Mouse (Mus musculus) cerebellum, postnatal 4 days (tissue): ENCODE results near the gene Slc25a21.

Source experiments
- DNase-seq, 2 experiments: peaks; one replicate each; pipeline ENCODE4 v3.0.0; 2022; ENCODE audit warnings: low spot score in 2 of 2, mixed read lengths in 1 of 2

Gene Slc25a21

GRCm38 (mm10) chr12:56773941-56774340 lies 423.3 kb downstream of the Slc25a21 start:
- DNase-seq = no peak

DNA sequence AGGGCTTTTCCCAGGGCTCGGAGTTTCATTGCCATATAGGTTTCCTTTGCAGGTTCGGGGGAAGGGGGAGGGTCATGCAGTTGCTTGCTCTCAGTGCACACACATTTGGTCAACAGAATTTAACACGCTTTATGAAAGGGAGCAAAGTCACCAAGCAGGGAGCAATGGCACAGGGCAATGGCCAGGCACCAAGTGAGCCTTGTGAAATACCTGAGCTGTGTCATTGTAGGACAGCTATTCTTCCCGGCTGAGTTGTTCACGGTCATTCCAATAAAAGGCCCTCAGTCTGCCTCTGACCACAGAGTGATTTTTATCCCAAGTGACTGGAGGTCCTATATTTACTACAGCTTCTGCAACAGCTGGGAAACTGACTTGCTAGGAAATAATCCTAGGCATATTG lies 427.9 kb downstream of the Slc25a21 start:
- DNase-seq = no peak

- DNase-seq = no peak
Measured at GRCm38 (mm10) chr12:56767474-56767873, 429.8 kb downstream of the Slc25a21 start.

DNA sequence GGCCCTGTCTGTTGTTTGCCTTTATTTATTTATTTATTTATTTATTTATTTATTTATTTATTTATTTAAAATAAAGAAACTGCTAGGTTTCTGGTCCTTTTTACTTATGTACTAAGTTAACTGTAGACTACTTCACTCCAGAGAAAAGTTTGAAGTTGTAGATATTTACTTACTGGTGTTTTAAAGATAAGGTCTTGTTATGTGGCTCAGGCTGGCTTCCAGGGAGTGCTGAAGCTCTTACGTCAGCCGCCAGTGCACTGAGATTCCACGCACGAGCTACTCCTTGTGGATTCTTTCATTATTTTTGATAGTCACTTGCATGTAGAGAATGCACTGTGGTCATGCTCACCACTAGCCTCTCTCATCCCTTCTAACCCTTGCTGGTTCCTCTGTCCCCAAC lies 460.2 kb downstream of the Slc25a21 start:
- no peak for DNase-seq

GRCm38 (mm10) chr12:56727631-56728030 lies 469.6 kb downstream of the Slc25a21 start:
- no peak for DNase-seq

- DNase-seq = no peak
Measured at GRCm38 (mm10) chr12:56718707-56719051, 478.6 kb downstream of the Slc25a21 start.

DNA sequence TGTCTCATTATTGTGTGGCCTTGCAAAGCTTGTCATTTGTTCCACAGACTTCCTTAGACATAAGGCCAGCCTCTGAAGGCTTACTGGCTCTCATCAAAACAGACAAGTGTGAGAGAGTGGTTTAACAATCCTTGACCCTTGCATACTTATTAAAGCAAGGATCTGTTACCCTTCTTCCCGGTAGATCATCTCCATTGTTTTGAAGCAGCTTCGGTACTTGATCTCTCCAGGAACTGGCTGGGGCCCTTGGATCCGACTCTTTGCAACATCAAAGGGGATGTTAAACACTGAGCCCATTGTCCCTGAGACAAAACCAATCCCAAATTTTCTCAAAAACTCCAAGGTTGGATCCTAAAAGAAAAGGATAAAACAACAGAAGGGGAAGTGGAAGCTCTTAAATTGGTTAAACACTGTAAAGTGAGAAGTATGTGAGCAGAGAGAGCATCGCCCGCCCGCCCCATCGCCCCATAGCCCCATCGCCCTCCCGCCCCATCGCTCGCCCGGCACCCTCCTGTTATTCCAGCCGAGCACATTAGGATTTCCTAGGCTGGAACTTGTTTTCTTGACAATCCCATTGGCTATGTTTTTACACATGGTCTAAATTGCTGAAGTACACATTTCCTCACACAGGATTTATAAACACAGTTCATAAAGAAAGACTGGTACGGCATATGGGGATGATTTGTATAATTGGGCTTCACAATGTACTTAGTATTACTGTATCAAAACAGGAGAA lies 479.1 kb downstream of the Slc25a21 start:
- no peak for DNase-seq

- DNase-seq = no peak
Measured at GRCm38 (mm10) chr12:56701004-56701403, 496.3 kb downstream of the Slc25a21 start.

GRCm38 (mm10) chr12:56699915-56700900 lies 497.1 kb downstream of the Slc25a21 start:
- no peak for DNase-seq

DNA sequence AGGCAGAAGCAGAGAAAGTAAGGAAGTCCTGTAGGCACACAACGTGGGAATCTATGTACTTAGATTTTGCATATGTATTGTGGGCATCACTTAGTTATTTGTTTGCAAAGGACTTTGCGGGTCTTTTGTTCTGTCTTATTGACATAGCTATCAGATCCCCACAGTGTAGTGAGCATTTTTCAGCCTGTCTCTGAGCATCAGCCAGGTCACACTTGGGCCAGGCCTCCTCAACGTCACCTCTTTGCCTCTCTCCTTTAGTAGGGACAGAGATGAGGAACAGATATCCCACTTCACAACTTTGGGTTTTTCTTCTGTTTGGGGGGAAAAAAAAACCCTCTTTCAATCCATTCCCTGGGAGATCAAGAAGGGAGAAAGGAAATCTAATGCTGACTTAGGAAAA lies 497.9 kb downstream of the Slc25a21 start:
- DNase-seq = no peak

DNA sequence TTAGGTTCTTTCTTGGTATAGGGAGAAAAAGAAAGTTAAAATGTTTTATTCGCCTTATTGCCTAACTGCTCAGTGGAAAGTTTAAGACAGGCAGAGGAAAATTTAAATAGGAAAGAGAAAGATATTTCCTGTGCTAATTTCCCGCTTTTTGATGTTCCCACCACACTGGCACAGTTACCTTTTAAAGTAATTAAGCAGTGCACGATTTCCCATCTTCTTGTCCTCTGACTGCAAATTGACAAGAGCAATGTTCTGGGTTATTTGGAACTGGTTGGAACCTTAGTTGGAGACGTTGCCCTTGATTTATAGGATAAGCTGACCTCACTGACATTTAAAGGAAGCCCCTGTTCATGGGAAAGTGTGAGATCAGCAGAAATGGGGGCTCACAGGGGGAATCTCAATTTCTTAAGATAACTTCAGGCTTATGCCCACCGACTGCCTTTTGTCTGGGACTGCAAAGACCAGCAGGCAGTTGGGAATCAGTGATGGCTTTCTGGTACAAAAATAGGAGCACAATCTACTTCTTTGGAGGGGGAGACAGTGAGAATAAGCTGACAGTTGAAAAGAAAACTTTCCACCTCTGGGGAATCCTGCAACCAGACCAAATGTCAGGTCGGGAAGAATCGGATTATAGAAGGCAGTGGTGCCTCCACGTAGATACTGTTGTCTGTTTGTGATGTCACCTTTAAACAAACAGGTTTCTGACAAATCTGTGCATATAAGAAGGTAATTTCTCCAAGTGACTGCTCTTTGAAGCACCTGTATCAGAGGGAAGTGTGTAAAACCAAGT lies 498.9 kb downstream of the Slc25a21 start:
- no peak for DNase-seq

GRCm38 (mm10) chr12:56697785-56698184 lies 499.5 kb downstream of the Slc25a21 start:
- DNase-seq = no peak

DNA sequence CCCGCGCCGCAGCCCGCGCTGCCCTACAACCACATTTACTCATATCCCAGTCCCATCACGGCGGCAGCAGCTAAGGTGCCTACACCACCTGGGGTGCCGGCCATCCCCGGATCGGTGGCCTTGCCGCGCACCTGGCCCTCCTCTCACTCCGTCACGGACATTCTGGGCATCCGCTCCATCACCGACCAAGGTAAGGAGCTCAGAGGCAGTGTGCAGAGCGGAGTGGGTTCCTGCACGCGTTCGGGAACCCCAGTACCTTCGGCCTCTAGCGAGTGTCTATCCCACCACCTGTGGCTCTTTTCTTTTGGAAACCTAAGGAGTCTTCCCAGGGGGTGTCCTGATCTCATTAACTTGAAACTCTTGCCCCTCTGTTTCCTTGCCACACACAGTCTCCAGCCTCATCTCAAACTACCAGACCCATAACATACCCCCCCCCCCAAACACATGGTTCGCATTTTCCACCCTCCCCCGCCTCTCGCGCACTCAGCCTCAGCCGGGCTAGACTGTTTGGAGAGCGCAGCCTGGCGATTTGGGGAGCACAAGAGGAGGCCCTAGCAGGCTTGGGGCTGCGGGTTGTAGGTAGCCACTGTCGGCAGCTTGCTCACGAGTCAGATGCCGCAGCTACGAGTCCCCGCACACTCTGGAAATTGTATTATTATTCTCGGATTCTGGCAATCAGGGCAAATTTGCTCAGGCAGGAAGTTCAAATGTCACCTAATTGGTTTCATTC lies 500.1 kb downstream of the Slc25a21 start:
- peak in 1 of 2 experiments; percentile 2 for DNase-seq

GRCm38 (mm10) chr12:56696174-56697010 lies 500.9 kb downstream of the Slc25a21 start:
- DNase-seq = peak in 1 of 2 experiments; percentile 3

DNA sequence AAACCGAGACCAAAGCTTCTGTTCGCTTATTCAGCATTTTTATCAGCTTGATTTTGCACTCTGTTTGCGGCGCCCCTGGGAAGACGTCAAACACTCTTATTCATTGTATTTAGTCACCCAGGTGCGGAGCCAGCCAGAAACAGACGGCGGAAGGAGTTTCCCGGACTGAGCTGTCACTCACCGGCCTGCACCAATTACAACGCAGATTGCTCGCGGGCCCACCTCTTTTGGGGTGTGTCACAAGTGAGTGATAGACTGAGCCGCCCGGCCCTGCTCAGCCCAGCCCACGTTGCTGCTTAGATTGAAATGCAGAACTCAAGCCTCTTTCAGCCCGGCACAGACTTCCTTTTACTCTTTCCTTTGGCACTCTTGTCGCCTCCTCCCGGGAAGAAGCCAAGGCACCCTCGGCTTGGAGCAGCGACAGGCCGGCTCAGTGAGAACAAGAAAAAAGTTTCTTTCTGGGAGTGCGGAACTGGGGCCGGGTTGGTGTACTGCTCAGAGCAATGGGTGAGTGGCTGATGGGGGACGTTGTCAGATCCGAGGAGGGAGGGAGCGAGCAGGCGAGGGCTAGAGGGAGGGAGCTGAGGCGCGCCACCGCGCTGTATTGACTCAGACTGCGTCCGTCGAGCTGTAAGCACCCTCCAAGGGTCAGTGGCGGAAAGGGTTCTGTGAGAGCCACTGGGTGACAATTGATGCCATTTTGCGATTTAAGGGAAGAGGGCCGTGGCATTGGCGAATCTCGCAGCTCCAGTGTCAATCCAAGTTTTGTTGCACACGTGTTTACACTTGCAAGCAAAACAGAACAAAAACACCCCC lies 501.7 kb downstream of the Slc25a21 start:
- DNase-seq = peak in 1 of 2 experiments; percentile 63

DNA sequence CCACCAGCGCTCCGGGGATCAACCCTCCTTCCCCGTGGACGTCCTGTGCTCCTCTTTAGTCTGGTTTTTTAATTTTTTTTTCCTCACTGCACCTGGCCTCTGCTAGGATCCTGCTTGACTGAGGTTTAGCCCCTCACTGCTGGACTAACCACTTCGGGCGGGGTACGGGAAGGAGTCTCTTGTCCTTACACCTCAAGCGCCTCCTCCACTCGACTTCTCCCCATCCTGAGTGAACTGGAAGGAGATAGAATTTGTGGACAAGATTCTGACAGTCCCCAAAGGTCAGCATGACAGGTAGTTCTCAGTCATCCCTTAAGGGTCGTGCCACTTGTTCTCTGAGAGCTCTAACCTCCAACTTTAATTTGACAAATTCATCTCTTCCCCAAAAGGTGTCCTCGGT lies 502.3 kb downstream of the Slc25a21 start:
- no peak for DNase-seq

- DNase-seq = no peak
Measured at GRCm38 (mm10) chr12:56694361-56694760, 502.9 kb downstream of the Slc25a21 start.

- DNase-seq = no peak
Measured at GRCm38 (mm10) chr12:56693411-56694098, 503.7 kb downstream of the Slc25a21 start.

DNA sequence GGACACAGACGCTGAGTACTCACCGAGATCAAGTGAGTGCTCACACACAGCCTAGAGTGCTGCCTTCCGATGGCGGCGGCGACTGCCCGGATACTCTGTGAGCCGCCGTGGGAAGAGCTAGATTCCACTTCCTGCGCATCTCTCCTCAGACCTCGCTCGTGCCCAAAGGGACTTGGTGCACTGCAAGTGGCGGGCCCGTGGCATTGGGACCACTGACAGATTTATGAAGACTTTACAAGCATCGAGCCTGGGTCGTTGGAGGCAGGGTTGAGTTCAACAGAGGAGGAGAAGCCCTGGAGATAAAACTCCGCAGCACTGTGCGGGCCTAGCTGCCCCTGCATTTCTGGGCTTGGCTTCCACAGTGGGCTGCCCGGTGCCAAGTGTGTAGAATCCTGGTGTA lies 504.7 kb downstream of the Slc25a21 start:
- DNase-seq = no peak
